In genomic region chr3:50816479-50816878, GRCm38 (mm10) we compare ENCODE assay signal across 10 mouse cellular contexts.
A peak's percentile ranks its signal among the peaks of the same experiment; 100 is the strongest.
DNase-seq lines count a peak whose midpoint lies in the region; ATAC-seq and TF ChIP-seq lines count a peak whose summit lies in the region.
"Had no signal": no experiment of that assay in that cellular context is flagged by ENCODE, and none has a peak within 500 bp of the region (broad histone marks: within the 10 kb centered on the region; RNA-seq: fewer than 3 reads in every experiment).

No protein-coding gene starts in this region.

- intact Hi-C loops in gastrocnemius, postnatal 36 days (cut with DNase I) = no loop called here

- no peak for TF ChIP-seq EP300 in stomach, postnatal 0 days (optimal IDR thresholded peaks at IDR 0.05)

- no peak overlapping the region for H3K4me2 ChIP-seq in midbrain, postnatal 0 days (ENCODE audit: low read depth, low read length, poor library complexity, severe bottlenecking)
- H3K4me2 ChIP-seq in midbrain, embryonic 16.5 days (ENCODE audit: low read length) = no peak overlapping the region
- 0 out of 2 replicates have a peak overlapping the region, but pooled peaks have one; percentile 15 for H3K4me2 ChIP-seq in stomach, postnatal 0 days (replicated peaks; ENCODE audit: low read depth)
- no peak overlapping the region for H3K4me2 ChIP-seq in forebrain, embryonic 11.5 days (ENCODE audit: low read depth, low read length, severe bottlenecking)

- H3K27ac ChIP-seq in midbrain, postnatal 0 days (ENCODE audit: low read depth, low read length) = no peak overlapping the region
- H3K27ac ChIP-seq in midbrain, embryonic 16.5 days (ENCODE audit: low read length) = no peak overlapping the region
- no peak overlapping the region for H3K27ac ChIP-seq in stomach, postnatal 0 days (replicated peaks)
- no peak overlapping the region for H3K27ac ChIP-seq in forebrain, embryonic 11.5 days (ENCODE audit: low read depth, low read length)

- ATAC-seq in midbrain, postnatal 0 days (ENCODE audit: low FRiP score) = no peak
- ATAC-seq in midbrain, embryonic 16.5 days = no peak
- peak; percentile 26; the same call in 1 of the 2 replicates for ATAC-seq in stomach, postnatal 0 days (ENCODE audit: low FRiP score, low TSS enrichment)
- no peak for ATAC-seq in erythroid progenitor cell, adult 5-6 weeks (replicated peaks; ENCODE audit: low FRiP score, poor library complexity, severe bottlenecking)
- ATAC-seq in forebrain, embryonic 11.5 days (replicated peaks; ENCODE audit: low FRiP score) = no peak
- no peak for ATAC-seq in monocyte, adult 5-6 weeks (replicated peaks; ENCODE audit: insufficient number of reproducible peaks, low FRiP score, low TSS enrichment, poor library complexity, severe bottlenecking)
- ATAC-seq: hindbrain, embryonic 16.5 days had no signal

- H3K9ac ChIP-seq in midbrain, postnatal 0 days (replicated peaks; ENCODE audit: low read length, poor library complexity, severe bottlenecking) = no peak overlapping the region
- H3K9ac ChIP-seq in midbrain, embryonic 16.5 days (ENCODE audit: low read depth, low read length) = no peak overlapping the region
- no peak overlapping the region for H3K9ac ChIP-seq in stomach, postnatal 0 days (ENCODE audit: low read length)
- H3K9ac ChIP-seq in forebrain, embryonic 11.5 days (ENCODE audit: low read length) = no peak overlapping the region

- H3K36me3 ChIP-seq in midbrain, postnatal 0 days (ENCODE audit: insufficient read depth, low read length) = no peaks in the 10 kb centered on the region
- H3K36me3 ChIP-seq in midbrain, embryonic 16.5 days (ENCODE audit: control insufficient read depth, insufficient read depth, low read length) = no peaks in the 10 kb centered on the region
- no peaks in the 10 kb centered on the region for H3K36me3 ChIP-seq in stomach, postnatal 0 days (ENCODE audit: control insufficient read depth, insufficient read depth, low read length)
- H3K36me3 ChIP-seq in forebrain, embryonic 11.5 days (ENCODE audit: control insufficient read depth, insufficient read depth, low read length) = no peaks in the 10 kb centered on the region
- H3K36me3 ChIP-seq: G1E had no signal

- WGBS in midbrain, postnatal 0 days = 79% methylated on average over 8 of the region's 8 CpGs
- WGBS in midbrain, embryonic 16.5 days = 86% methylated on average over 8 of the region's 8 CpGs
- WGBS in stomach, postnatal 0 days = 51% methylated on average over 8 of the region's 8 CpGs
- 91% methylated on average over 8 of the region's 8 CpGs for WGBS in forebrain, embryonic 11.5 days

- H3K27me3 ChIP-seq in midbrain, postnatal 0 days (ENCODE audit: insufficient read depth, low read length) = no peaks in the 10 kb centered on the region
- H3K27me3 ChIP-seq in midbrain, embryonic 16.5 days (ENCODE audit: control insufficient read depth, insufficient read depth, low read depth, low read length) = no peaks in the 10 kb centered on the region
- H3K27me3 ChIP-seq in stomach, postnatal 0 days (ENCODE audit: control insufficient read depth, insufficient read depth, low read length) = no peaks in the 10 kb centered on the region
- H3K27me3 ChIP-seq in forebrain, embryonic 11.5 days (ENCODE audit: control insufficient read depth, insufficient read depth, low read length) = no peaks in the 10 kb centered on the region

- no peak for TF ChIP-seq CTCF in midbrain, postnatal 0 days (IDR thresholded peaks at IDR 0.05)
- TF ChIP-seq CTCF in stomach, postnatal 0 days (IDR thresholded peaks at IDR 0.05; ENCODE audit: low read depth) = no peak

- H3K9me3 ChIP-seq in midbrain, postnatal 0 days (ENCODE audit: low read length) = no peaks in the 10 kb centered on the region
- H3K9me3 ChIP-seq in midbrain, embryonic 16.5 days (replicated peaks; ENCODE audit: control insufficient read depth, low read length, poor library complexity, severe bottlenecking) = no peaks in the 10 kb centered on the region
- H3K9me3 ChIP-seq in stomach, postnatal 0 days (ENCODE audit: control insufficient read depth, low read length) = no peaks in the 10 kb centered on the region
- no peaks in the 10 kb centered on the region for H3K9me3 ChIP-seq in forebrain, embryonic 11.5 days (ENCODE audit: control insufficient read depth, low read length)

- H3K4me3 ChIP-seq in midbrain, postnatal 0 days (ENCODE audit: low read depth, low read length) = no peak overlapping the region
- H3K4me3 ChIP-seq in midbrain, embryonic 16.5 days (ENCODE audit: low read depth, low read length) = no peak overlapping the region
- H3K4me3 ChIP-seq in stomach, postnatal 0 days (ENCODE audit: low read depth, low read length) = no peak overlapping the region
- no peak overlapping the region for H3K4me3 ChIP-seq in forebrain, embryonic 11.5 days (ENCODE audit: low read depth, low read length)

- no peaks in the 10 kb centered on the region for H3K4me1 ChIP-seq in midbrain, postnatal 0 days (ENCODE audit: insufficient read depth, low read length)
- no peaks in the 10 kb centered on the region for H3K4me1 ChIP-seq in midbrain, embryonic 16.5 days (ENCODE audit: control insufficient read depth, insufficient read depth, low read length)
- H3K4me1 ChIP-seq in stomach, postnatal 0 days (replicated peaks; ENCODE audit: control insufficient read depth, insufficient read depth) = no peaks in the 10 kb centered on the region
- H3K4me1 ChIP-seq in forebrain, embryonic 11.5 days (replicated peaks; ENCODE audit: control insufficient read depth, insufficient read depth, low read length) = no peaks in the 10 kb centered on the region

- peak; percentile 19 for DNase-seq in midbrain, postnatal 0 days (ENCODE audit: low spot score)
- DNase-seq in gastrocnemius, postnatal 36 days = peak; percentile 7 to 19
- DNase-seq in layer of hippocampus, adult 9-11 months = peak; percentile 68
- DNase-seq in stomach, postnatal 0 days (ENCODE audit: low spot score) = no peak
- DNase-seq in forebrain, embryonic 11.5 days (ENCODE audit: low spot score) = no peak

Comparison
In these comparisons a context has a peak if more than half of its experiments do, and no peak if none do; other contexts are left out.
1. DNase-seq: peak in midbrain, postnatal 0 days (single experiment), gastrocnemius, postnatal 36 days (2 of 2) and layer of hippocampus, adult 9-11 months (single experiment); none in stomach, postnatal 0 days (single experiment) and forebrain, embryonic 11.5 days (single experiment).